Mouse (Mus musculus): Measurements from ENCODE around the gene Map3k5.

- TF ChIP-seq GATA1 (IDR thresholded peaks at IDR 0.05; ENCODE audit: borderline replicate concordance, low read length) (no peak), FLI1 (IDR thresholded peaks at IDR 0.05; ENCODE audit: low read length) (no peak)
Observed at GRCm38 (mm10) chr10:20104271-20104931, 170.1 kb downstream of the Map3k5 start.
